Mouse (Mus musculus): Measurements from ENCODE around the gene Tnpo3. TPM values are rescaled to one million over a fixed set of nuclear protein-coding genes. Genes with fewer than 3 reads are reported as not detected.

The Tnpo3 gene
- total and polyA plus RNA-seq, 3 experiments: 64.9 to 148 (median 139) TPM

GRCm38 (mm10) chr6:29623857-29624256 lies 14.2 kb upstream of the Tnpo3 start:
- Histone ChIP-seq H3K4me3 (ENCODE audit: control insufficient read depth in 1 of 2, insufficient read depth in 1 of 2, low read depth in 2 of 2, low read length in 2 of 2) (no peak overlapping the region), H3K79me2 (ENCODE audit: control insufficient read depth, insufficient read depth, low read length, poor library complexity) (no peaks in the 10 kb centered on the region), H3K27me3 (ENCODE audit: control insufficient read depth in 1 of 2, insufficient read depth in 2 of 2, low read length in 2 of 2) (no peaks in the 10 kb centered on the region), H3K4me1 (ENCODE audit: control insufficient read depth in 1 of 2, insufficient read depth in 2 of 2, low read length in 2 of 2) (peaks cover 17 to 24% of the 10 kb centered on the region in 2 experiments), H3K9ac (ENCODE audit: control insufficient read depth, low read depth, low read length, poor library complexity, severe bottlenecking) (no peak overlapping the region), H3K27ac (ENCODE audit: control insufficient read depth, low read depth, low read length) (no peak overlapping the region), H3K36me3 (ENCODE audit: control insufficient read depth in 1 of 2, insufficient read depth in 2 of 2, low read length in 2 of 2) (peaks cover 0 to 22% of the 10 kb centered on the region in 2 experiments; a peak in 2 of 4 replicates), H3K9me3 (replicated peaks; ENCODE audit: insufficient read depth, low read length) (no peaks in the 10 kb centered on the region)
- DNase-seq (ENCODE audit: low read depth, low spot score): peak; percentile 61
- TF ChIP-seq TBP (IDR thresholded peaks at IDR 0.05; ENCODE audit: low read depth, low read length) (0 out of 2 replicates have a peak, but pooled peaks have one; percentile 24), RCOR1 (IDR thresholded peaks at IDR 0.05; ENCODE audit: low read depth, low read length) (no peak), ZNF384 (IDR thresholded peaks at IDR 0.05; ENCODE audit: low read depth, low read length) (peak; percentile 35; the same call in 1 of the 2 replicates), SMC3 (IDR thresholded peaks at IDR 0.05; ENCODE audit: low read depth, low read length) (no peak), POLR2AphosphoS5 (IDR thresholded peaks at IDR 0.05; ENCODE audit: borderline replicate concordance, low read depth, low read length) (no peak), EP300 (IDR thresholded peaks at IDR 0.05; ENCODE audit: low read depth in 1 of 2, low read length in 2 of 2) (peak in 1 of 2 experiments; percentile 16; a peak in 1 of 4 replicates), CTCF (IDR thresholded peaks at IDR 0.05 in 2 of 3, conservative IDR thresholded peaks at IDR 0.05 in 1 of 3; ENCODE audit: control insufficient read depth in 1 of 3, insufficient read depth in 1 of 3, low read depth in 2 of 3, low read length in 3 of 3, poor library complexity in 1 of 3, severe bottlenecking in 1 of 3) (no peak), E2F4 (IDR thresholded peaks at IDR 0.05; ENCODE audit: borderline replicate concordance, low read depth, low read length) (no peak), MYB (IDR thresholded peaks at IDR 0.05; ENCODE audit: low read depth, low read length) (no peak), MAX (IDR thresholded peaks at IDR 0.05; ENCODE audit: low read length) (no peak)

- Histone ChIP-seq H3K27me3 (ENCODE audit: control insufficient read depth in 1 of 2, insufficient read depth in 2 of 2, low read length in 2 of 2) (no peaks in the 10 kb centered on the region), H3K4me3 (ENCODE audit: control insufficient read depth in 1 of 2, insufficient read depth in 1 of 2, low read depth in 2 of 2, low read length in 2 of 2) (peak overlapping the region in 1 of 2 experiments; percentile 28; a peak in 2 of 4 replicates), H3K36me3 (ENCODE audit: control insufficient read depth in 1 of 2, insufficient read depth in 2 of 2, low read length in 2 of 2) (peaks cover 0 to 22% of the 10 kb centered on the region in 2 experiments; a peak in 2 of 4 replicates), H3K4me1 (ENCODE audit: control insufficient read depth in 1 of 2, insufficient read depth in 2 of 2, low read length in 2 of 2) (peaks cover 17 to 24% of the 10 kb centered on the region in 2 experiments), H3K9ac (ENCODE audit: control insufficient read depth, low read depth, low read length, poor library complexity, severe bottlenecking) (no peak overlapping the region), H3K27ac (ENCODE audit: control insufficient read depth, low read depth, low read length) (no peak overlapping the region), H3K9me3 (replicated peaks; ENCODE audit: insufficient read depth, low read length) (no peaks in the 10 kb centered on the region), H3K79me2 (ENCODE audit: control insufficient read depth, insufficient read depth, low read length, poor library complexity) (no peaks in the 10 kb centered on the region)
- TF ChIP-seq EP300 (IDR thresholded peaks at IDR 0.05; ENCODE audit: low read depth in 1 of 2, low read length in 2 of 2) (peak in 1 of 2 experiments; percentile 21; a peak in 1 of 4 replicates), GABPA (IDR thresholded peaks at IDR 0.05; ENCODE audit: low read depth, low read length) (no peak), CTCF (IDR thresholded peaks at IDR 0.05 in 2 of 3, conservative IDR thresholded peaks at IDR 0.05 in 1 of 3; ENCODE audit: control insufficient read depth in 1 of 3, insufficient read depth in 1 of 3, low read depth in 2 of 3, low read length in 3 of 3, poor library complexity in 1 of 3, severe bottlenecking in 1 of 3) (no peak)
- no peak for DNase-seq (ENCODE audit: low read depth, low spot score)
Observed at GRCm38 (mm10) chr6:29622273-29622672, 12.6 kb upstream of the Tnpo3 start.

GRCm38 (mm10) chr6:29620840-29621543 lies 11.3 kb upstream of the Tnpo3 start:
- H3K9me3 ChIP-seq (replicated peaks; ENCODE audit: insufficient read depth, low read length): no peaks in the 10 kb centered on the region
- H3K9ac ChIP-seq (ENCODE audit: control insufficient read depth, low read depth, low read length, poor library complexity, severe bottlenecking): peak overlapping the region; percentile 50
- peaks cover 17 to 24% of the 10 kb centered on the region in 2 experiments for H3K4me1 ChIP-seq (ENCODE audit: control insufficient read depth in 1 of 2, insufficient read depth in 2 of 2, low read length in 2 of 2)
- peak; percentile 83 for DNase-seq (ENCODE audit: low read depth, low spot score)
- H3K27me3 ChIP-seq (ENCODE audit: control insufficient read depth in 1 of 2, insufficient read depth in 2 of 2, low read length in 2 of 2): peaks cover 1 to 3% of the 10 kb centered on the region in 2 experiments; a peak in 2 of 4 replicates
- H3K36me3 ChIP-seq (ENCODE audit: control insufficient read depth in 1 of 2, insufficient read depth in 2 of 2, low read length in 2 of 2): peaks cover 0 to 22% of the 10 kb centered on the region in 2 experiments; a peak in 2 of 4 replicates
- no peaks in the 10 kb centered on the region for H3K79me2 ChIP-seq (ENCODE audit: control insufficient read depth, insufficient read depth, low read length, poor library complexity)
- H3K4me3 ChIP-seq (ENCODE audit: control insufficient read depth in 1 of 2, insufficient read depth in 1 of 2, low read depth in 2 of 2, low read length in 2 of 2): peak overlapping the region; percentile 57 to 72
- peak overlapping the region; percentile 62 for H3K27ac ChIP-seq (ENCODE audit: control insufficient read depth, low read depth, low read length)
- TF ChIP-seq GABPA (IDR thresholded peaks at IDR 0.05; ENCODE audit: low read depth, low read length) (0 out of 2 replicates have a peak, but pooled peaks have one; percentile 21), ZKSCAN1 (IDR thresholded peaks at IDR 0.05; ENCODE audit: low read depth, low read length) (no peak), ELF1 (IDR thresholded peaks at IDR 0.05; ENCODE audit: low read depth, low read length) (no peak), TBP (IDR thresholded peaks at IDR 0.05; ENCODE audit: low read depth, low read length) (peak; percentile 39; the same call in 1 of the 2 replicates), GATA1 (IDR thresholded peaks at IDR 0.05; ENCODE audit: low read depth, low read length) (no peak), MAX (IDR thresholded peaks at IDR 0.05; ENCODE audit: low read length) (peak; percentile 90), USF2 (IDR thresholded peaks at IDR 0.05; ENCODE audit: borderline replicate concordance in 1 of 2, insufficient read depth in 1 of 2, low read depth in 1 of 2, low read length in 2 of 2) (peak; percentile 65 to 79; a peak in 3 of 4 replicates), ZC3H11A (IDR thresholded peaks at IDR 0.05; ENCODE audit: low read depth, low read length) (no peak), USF1 (IDR thresholded peaks at IDR 0.05; ENCODE audit: low read depth, low read length) (peak; percentile 95), MYB (IDR thresholded peaks at IDR 0.05; ENCODE audit: low read depth, low read length) (0 out of 2 replicates have a peak, but pooled peaks have one; percentile 31), ETS1 (IDR thresholded peaks at IDR 0.05; ENCODE audit: low read depth, low read length) (peak; percentile 30), SIN3A (IDR thresholded peaks at IDR 0.05; ENCODE audit: low read length) (peak; percentile 84), SMC3 (IDR thresholded peaks at IDR 0.05; ENCODE audit: low read depth, low read length) (no peak), RCOR1 (IDR thresholded peaks at IDR 0.05; ENCODE audit: low read depth, low read length) (no peak), MAFK (IDR thresholded peaks at IDR 0.05; ENCODE audit: borderline replicate concordance, low read depth, low read length) (peak; percentile 96), EP300 (IDR thresholded peaks at IDR 0.05; ENCODE audit: low read depth in 1 of 2, low read length in 2 of 2) (peak in 1 of 2 experiments; percentile 26; a peak in 2 of 4 replicates)

All from MEL (cell line).